Mouse (Mus musculus): ENCODE measurements around the gene Cst6.

- TF ChIP-seq CTCF (IDR thresholded peaks at IDR 0.05; ENCODE audit: control insufficient read depth, insufficient read depth, low read length) (no peak), POLR2A (IDR thresholded peaks at IDR 0.05; ENCODE audit: borderline replicate concordance, control insufficient read depth, low read depth, low read length) (no peak)
Observed at GRCm38 (mm10) chr19:5365751-5366150, 16.4 kb upstream of the Cst6 start.

Measured in bone marrow, adult 2 months (tissue).